Mouse (Mus musculus) spleen, postnatal 36 days (tissue): ENCODE results near the gene Acot12.
A peak's percentile ranks its signal among the peaks of the same experiment; 100 is the strongest.

ENCODE experiments used
- DNase-seq, 2 experiments: peaks; one replicate each; pipeline ENCODE4 v3.0.0; 2022; ENCODE audit warnings: low spot score in 2 of 2, mixed read lengths in 1 of 2

Acot12 gene

GRCm38 (mm10) chr13:91741280-91742047, at the start of gene Acot12:
Gene Acot12, plus strand, starts transcription at chr13:91741512.
- DNase-seq = no peak

- no peak for DNase-seq
Measured at GRCm38 (mm10) chr13:91693615-91694014, 47.7 kb upstream of the Acot12 start.

- DNase-seq = no peak
Measured at GRCm38 (mm10) chr13:91695406-91695805, 45.9 kb upstream of the Acot12 start.

GRCm38 (mm10) chr13:91696109-91696645, 45.1 kb upstream of the Acot12 start:
- DNase-seq = no peak

- peak; percentile 17 to 31 for DNase-seq
Measured at GRCm38 (mm10) chr13:91697011-91697410, 44.3 kb upstream of the Acot12 start.

GRCm38 (mm10) chr13:91702337-91702736, 39.0 kb upstream of the Acot12 start:
- peak; percentile 45 to 53 for DNase-seq

- DNase-seq = no peak
Measured at GRCm38 (mm10) chr13:91719487-91719886, 21.8 kb upstream of the Acot12 start.

- no peak for DNase-seq
Measured at GRCm38 (mm10) chr13:91723108-91723735, 18.1 kb upstream of the Acot12 start.

- DNase-seq = no peak
Measured at GRCm38 (mm10) chr13:91723736-91724119, 17.6 kb upstream of the Acot12 start.

- DNase-seq = no peak
Measured at GRCm38 (mm10) chr13:91724211-91724610, 17.1 kb upstream of the Acot12 start.

GRCm38 (mm10) chr13:91725130-91725529, 16.2 kb upstream of the Acot12 start:
- no peak for DNase-seq

- DNase-seq = no peak
Measured at GRCm38 (mm10) chr13:91727899-91728298, 13.4 kb upstream of the Acot12 start.

GRCm38 (mm10) chr13:91737191-91737590, 4.1 kb upstream of the Acot12 start:
- DNase-seq = no peak

GRCm38 (mm10) chr13:91740851-91741250, 461 bp upstream of the Acot12 start:
- DNase-seq = no peak

- DNase-seq = no peak
Measured at GRCm38 (mm10) chr13:91743180-91743579, 1.9 kb downstream of the Acot12 start.

- no peak for DNase-seq
Measured at GRCm38 (mm10) chr13:91746470-91746869, 5.2 kb downstream of the Acot12 start.

GRCm38 (mm10) chr13:91748401-91748800, 7.1 kb downstream of the Acot12 start:
- DNase-seq = no peak

- no peak for DNase-seq
Measured at GRCm38 (mm10) chr13:91749981-91750380, 8.7 kb downstream of the Acot12 start.

- no peak for DNase-seq
Measured at GRCm38 (mm10) chr13:91753724-91754123, 12.4 kb downstream of the Acot12 start.

GRCm38 (mm10) chr13:91754762-91755161, 13.4 kb downstream of the Acot12 start:
- DNase-seq = no peak

- DNase-seq = no peak
Measured at GRCm38 (mm10) chr13:91756230-91756629, 14.9 kb downstream of the Acot12 start.

GRCm38 (mm10) chr13:91758316-91759048, 17.2 kb downstream of the Acot12 start:
- no peak for DNase-seq
